ENCODE assay signal across 8 mouse cellular contexts in genomic region chr10:80676198-80676928, GRCm38 (mm10). TPM values are rescaled to one million over a fixed set of nuclear protein-coding genes. Genes with fewer than 3 reads are reported as not detected.
DNase-seq lines count a peak whose midpoint lies in the region; ATAC-seq and TF ChIP-seq lines count a peak whose summit lies in the region.

No protein-coding gene starts in this region.

- in situ Hi-C loops in Patski (cut with MboI; ENCODE audit: low pct_unique_long_range_greater_than_20kb): loop anchor here (25.0 kb wide), 1 partner anchor 239 kb away; the partner anchor contains the start of gene Tcf3

- DNase-seq in Patski (ENCODE audit: low read depth, low spot score): peak; percentile 97
- DNase-seq in cerebellum, postnatal 14 days: peak; percentile 100
- DNase-seq in frontal cortex, postnatal 14 days (ENCODE audit: low spot score in 2 of 2): peak; percentile 98 to 99
- DNase-seq in hindbrain, embryonic 14.5 days (ENCODE audit: low spot score): peak; percentile 100
- DNase-seq in layer of hippocampus, postnatal 36 days: peak; percentile 99
- DNase-seq in lung, postnatal 36 days: peak; percentile 99
- peak; percentile 100 for DNase-seq in retina, postnatal 1 day
- DNase-seq in urinary bladder, adult 18-20 months (ENCODE audit: low spot score in 2 of 2): peak; percentile 95 to 99

- peak overlapping the region; percentile 94 for H3K4me2 ChIP-seq in hindbrain, embryonic 14.5 days (replicated peaks)

- peak overlapping the region; percentile 95 for H3K4me3 ChIP-seq in hindbrain, embryonic 14.5 days (replicated peaks; ENCODE audit: low read length)

- under 1% methylated on average over 61 of the region's 78 CpGs for WGBS in hindbrain, embryonic 14.5 days

- peaks cover 5% of the 10 kb centered on the region for H3K36me3 ChIP-seq in hindbrain, embryonic 14.5 days (replicated peaks; ENCODE audit: control insufficient read depth, insufficient read depth)

- H3K9me3 ChIP-seq in hindbrain, embryonic 14.5 days (ENCODE audit: control insufficient read depth, low read length): no peaks in the 10 kb centered on the region

- CTCF ChIA-PET in Patski (lab: Charles Lee): interaction anchor here (2.9 to 7.0 kb wide), 3 partner anchors 12 to 98 kb away, joined by 8 to 52 read pairs (median 15); no protein-coding TSS in a partner anchor

- peak; percentile 58 for ATAC-seq in Patski
- peak; percentile 94 for ATAC-seq in hindbrain, embryonic 14.5 days (ENCODE audit: low FRiP score)

- H3K4me1 ChIP-seq in hindbrain, embryonic 14.5 days (replicated peaks; ENCODE audit: control insufficient read depth, insufficient read depth, low read length): peaks cover 52% of the 10 kb centered on the region

- H3K27ac ChIP-seq in hindbrain, embryonic 14.5 days: peak overlapping the region; percentile 95

- H3K9ac ChIP-seq in hindbrain, embryonic 14.5 days: peak overlapping the region; percentile 98

- no peak for TF ChIP-seq CTCF in Patski (IDR thresholded peaks at IDR 0.05)

- POLR2A ChIA-PET in Patski (lab: Charles Lee): interaction anchor here (0.8 to 7.4 kb wide), 6 partner anchors 11 to 54 kb away, joined by 3 to 78 read pairs (median 5); partner anchors contain the start of gene Csnk1g2

- no peaks in the 10 kb centered on the region for H3K27me3 ChIP-seq in Patski
- no peaks in the 10 kb centered on the region for H3K27me3 ChIP-seq in hindbrain, embryonic 14.5 days (ENCODE audit: control insufficient read depth, insufficient read depth, low read length)

RNA-seq across cellular contexts. Expression of gene Mknk2, which starts 1.5 kb away (rescaled TPM):
- polyA plus RNA-seq in Patski (2021): 124 TPM
- 53.8 and 60.2 TPM in 2 replicates for polyA plus RNA-seq in hindbrain, embryonic 14.5 days (2014; fragmentation: Nextera tagmentation; extraction: Ambion mirVana)
- total RNA-seq in layer of hippocampus, postnatal 36 days (2021): 10 to 100 TPM; 44.7 to 52.3 TPM

RNA-seq across cellular contexts. Expression of gene Btbd2, which starts 19.5 kb away (rescaled TPM):
- polyA plus RNA-seq in Patski (2021): 70.4 TPM
- polyA plus RNA-seq in hindbrain, embryonic 14.5 days (2014; fragmentation: Nextera tagmentation; extraction: Ambion mirVana): 83.2 and 83.7 TPM in 2 replicates
- total RNA-seq in layer of hippocampus, postnatal 36 days (2021): 100 to 1,000 TPM; 102 to 106 TPM

RNA-seq across cellular contexts. Expression of gene Mob3a, which starts 25.4 kb away (rescaled TPM):
- 15.9 TPM for polyA plus RNA-seq in Patski (2021)
- polyA plus RNA-seq in hindbrain, embryonic 14.5 days (2014; fragmentation: Nextera tagmentation; extraction: Ambion mirVana): 45.3 and 47.1 TPM in 2 replicates
- total RNA-seq in layer of hippocampus, postnatal 36 days (2021): 10 to 100 TPM; 16.0 to 16.1 TPM

RNA-seq across cellular contexts. Expression of gene Izumo4, which starts 25.6 kb away (rescaled TPM):
- polyA plus RNA-seq in Patski (2021): 12.0 TPM
- 20.0 and 20.4 TPM in 2 replicates for polyA plus RNA-seq in hindbrain, embryonic 14.5 days (2014; fragmentation: Nextera tagmentation; extraction: Ambion mirVana)
- total RNA-seq in layer of hippocampus, postnatal 36 days (2021): 10 to 100 TPM; 49.7 to 57.0 TPM

RNA-seq across cellular contexts. Expression of gene Csnk1g2, which starts 53.7 kb away (rescaled TPM):
- polyA plus RNA-seq in Patski (2021): 164 TPM
- 65.4 and 76.4 TPM in 2 replicates for polyA plus RNA-seq in hindbrain, embryonic 14.5 days (2014; fragmentation: Nextera tagmentation; extraction: Ambion mirVana)
- total RNA-seq in layer of hippocampus, postnatal 36 days (2021): 100 to 1,000 TPM; 216 to 241 TPM

Comparison
In these comparisons a context has a peak if more than half of its experiments do, and no peak if none do; other contexts are left out.
1. Peak in every context shown above with its lines: DNase-seq, ATAC-seq, H3K4me3 ChIP-seq and H3K27ac ChIP-seq.